Mouse (Mus musculus): ENCODE data around the gene Troap.

GRCm38 (mm10) chr15:99115065-99115423, 40.7 kb downstream of the Troap start:
- TF ChIP-seq MAX (IDR thresholded peaks at IDR 0.05), result no peak
- TF ChIP-seq CTCF (IDR thresholded peaks at IDR 0.05; ENCODE audit: control insufficient read depth, insufficient read depth, insufficient read length), result no peak

All from C2C12 (cell line).